Mouse (Mus musculus) monocyte, adult 2 months (primary cell): ENCODE measurements around the gene Mdh2.

Experiments used
- DNase-seq, 2 experiments: peaks; one replicate each; pipeline ENCODE4 v3.0.0; 2022; ENCODE audit warnings: low spot score in 2 of 2, low read depth in 1 of 2

Mdh2 gene

GRCm38 (mm10) chr5:135832729-135833128, 54.4 kb downstream of the Mdh2 start:
- DNase-seq: no peak

GRCm38 (mm10) chr5:135834769-135835491, 56.6 kb downstream of the Mdh2 start:
- peak; percentile 37 to 39 for DNase-seq

GRCm38 (mm10) chr5:135835492-135835858, 57.2 kb downstream of the Mdh2 start:
- DNase-seq: no peak

GRCm38 (mm10) chr5:135835981-135836380, 57.7 kb downstream of the Mdh2 start:
- DNase-seq: no peak
